Mouse (Mus musculus): ENCODE data around the gene Lrrk2.

Gene Lrrk2

DNA sequence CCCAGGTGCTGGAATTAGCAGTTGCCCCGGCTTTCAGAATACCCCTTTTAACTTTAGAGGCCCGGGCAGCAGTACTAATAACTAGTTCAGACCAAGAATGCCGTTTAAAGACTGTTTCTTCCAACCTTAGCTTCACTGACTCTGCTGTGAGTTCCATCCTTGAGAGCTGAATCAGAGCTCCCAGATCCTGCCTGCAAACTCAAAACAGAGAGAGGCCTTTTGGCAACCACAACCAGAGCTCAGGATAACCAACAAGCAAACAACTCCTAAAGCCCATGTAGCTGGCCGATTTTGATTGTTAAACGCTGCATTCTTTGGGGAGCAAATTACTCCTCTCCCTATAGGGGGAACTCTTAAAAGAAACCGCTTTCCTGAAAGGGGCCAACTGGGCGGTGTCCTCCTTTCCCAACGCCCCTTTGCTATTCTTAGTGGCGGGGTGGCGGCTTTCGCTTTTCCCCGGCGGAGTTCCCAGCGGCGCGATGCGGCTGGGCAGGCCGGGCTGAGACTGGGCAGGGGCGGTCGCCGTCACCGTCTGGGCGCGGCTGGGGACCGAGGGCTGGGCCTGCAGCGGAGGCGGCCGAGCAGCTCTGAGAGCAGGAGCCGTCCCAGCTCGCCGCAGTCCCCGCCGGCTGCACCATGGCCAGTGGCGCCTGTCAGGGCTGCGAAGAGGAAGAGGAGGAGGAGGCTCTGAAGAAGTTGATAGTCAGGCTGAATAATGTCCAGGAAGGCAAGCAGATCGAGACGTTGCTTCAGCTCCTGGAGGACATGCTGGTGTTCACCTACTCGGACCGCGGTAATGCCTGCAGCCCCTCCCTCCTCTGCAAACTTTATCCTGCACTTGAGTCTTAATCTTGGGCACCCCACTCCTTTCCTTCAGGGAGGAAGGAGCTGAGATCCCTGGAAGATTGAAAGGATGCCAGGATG is at the start of gene Lrrk2:
TSS of gene Lrrk2 (plus strand) at position 531 of the 924 bp plus-strand sequence.
- in situ Hi-C loops (cut with MboI, MseI) = no loop called here

DNA sequence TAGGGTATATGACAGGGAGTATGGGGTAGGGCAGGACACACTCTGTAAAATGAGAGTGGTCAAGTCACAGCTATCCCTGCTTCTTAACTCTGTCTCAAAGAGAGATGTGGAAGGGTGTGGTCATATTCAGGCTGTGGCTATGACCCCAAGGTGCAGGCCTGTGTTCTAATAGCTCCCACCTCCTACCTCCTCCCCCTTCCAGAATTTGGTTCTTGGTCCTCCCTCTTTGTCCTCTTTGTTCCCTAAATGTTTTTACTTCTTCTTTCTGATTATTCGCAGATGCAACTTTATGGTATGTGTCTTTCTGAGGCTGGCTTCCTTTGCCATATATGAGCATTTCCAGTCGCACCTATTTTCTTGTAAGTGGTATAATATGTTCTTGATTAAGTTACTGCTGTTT is 48.5 kb upstream of the Lrrk2 start:
- in situ Hi-C loops (cut with MboI, MseI) = no loop called here

DNA sequence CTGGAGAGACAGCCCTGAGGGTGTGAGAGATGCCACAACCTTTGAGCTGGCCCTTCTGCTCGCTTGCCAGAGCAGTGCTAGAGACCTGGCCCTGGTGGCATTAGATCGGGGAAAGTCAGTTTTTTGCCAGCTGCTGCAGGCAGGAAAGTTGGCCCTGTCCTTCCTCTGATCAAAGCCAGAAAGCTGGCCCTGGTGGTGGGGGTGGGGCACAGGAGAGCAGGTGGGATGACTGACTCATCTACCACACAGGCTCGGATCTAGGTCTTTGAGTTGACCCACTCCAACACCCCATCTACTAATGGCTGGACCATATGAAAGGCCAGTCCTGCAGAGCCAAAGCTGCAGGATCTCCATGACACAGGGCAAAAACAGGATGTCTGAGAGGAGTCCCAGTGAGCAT is 43.8 kb upstream of the Lrrk2 start:
- in situ Hi-C loops (cut with MboI, MseI) = no loop called here

DNA sequence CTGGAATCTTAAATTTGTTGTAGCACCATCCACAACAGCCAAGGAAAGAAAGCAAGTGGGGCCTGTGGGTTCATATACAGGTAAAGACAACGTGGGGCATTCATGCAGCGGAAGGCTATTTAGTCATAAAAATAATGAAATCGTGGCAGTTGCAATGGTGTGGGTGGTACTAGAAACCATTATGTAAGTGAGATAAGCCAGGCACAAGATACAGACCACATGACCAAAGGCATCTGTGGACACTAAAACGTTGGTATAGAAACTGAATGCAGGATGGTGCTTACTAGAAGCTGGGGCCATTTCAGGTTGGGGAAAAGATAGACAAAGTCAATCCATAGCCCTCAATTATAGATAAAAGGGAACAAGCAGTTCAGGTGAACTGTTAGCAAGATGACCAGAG is 40.5 kb upstream of the Lrrk2 start:
- in situ Hi-C loops (cut with MboI, MseI) = no loop called here

DNA sequence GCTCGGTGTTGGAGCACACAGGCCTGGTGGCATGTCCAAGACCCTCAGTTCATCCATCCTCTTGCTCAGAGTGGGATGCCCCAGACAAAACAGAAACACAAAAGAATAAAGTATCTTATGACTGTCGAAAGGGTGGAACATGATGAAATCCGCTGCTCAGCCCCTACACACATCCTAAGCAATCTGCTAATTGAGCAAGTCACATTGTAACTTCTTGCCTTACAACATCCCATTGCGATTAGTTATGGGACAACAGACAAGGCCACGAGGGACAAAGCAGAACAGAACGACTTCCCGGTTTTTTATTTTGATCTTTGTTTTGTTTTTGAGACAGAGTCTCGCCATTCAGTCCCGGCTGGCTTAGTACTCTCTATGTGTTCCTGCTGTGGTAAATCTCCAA is 39.9 kb upstream of the Lrrk2 start:
- in situ Hi-C loops (cut with MboI, MseI) = no loop called here

DNA sequence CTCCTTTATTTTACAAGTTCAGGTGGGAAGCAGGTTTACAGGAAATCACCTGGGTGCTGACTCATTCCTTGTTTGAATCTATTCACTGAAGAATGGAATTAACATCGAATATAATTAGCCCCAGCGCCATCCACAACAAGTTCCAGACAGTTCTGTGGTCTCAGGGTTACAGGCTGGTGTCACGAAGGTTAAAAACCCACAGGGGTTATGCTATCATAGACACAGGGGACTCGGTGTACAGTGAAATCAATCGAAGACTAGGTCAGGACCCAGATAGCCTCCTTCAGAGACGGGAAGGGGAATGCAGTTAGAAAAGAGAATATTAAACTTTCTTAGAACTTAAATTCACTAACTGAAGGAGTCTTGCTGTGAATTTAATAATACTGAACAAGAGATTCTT is 39.2 kb upstream of the Lrrk2 start:
- in situ Hi-C loops (cut with MboI, MseI) = no loop called here

DNA sequence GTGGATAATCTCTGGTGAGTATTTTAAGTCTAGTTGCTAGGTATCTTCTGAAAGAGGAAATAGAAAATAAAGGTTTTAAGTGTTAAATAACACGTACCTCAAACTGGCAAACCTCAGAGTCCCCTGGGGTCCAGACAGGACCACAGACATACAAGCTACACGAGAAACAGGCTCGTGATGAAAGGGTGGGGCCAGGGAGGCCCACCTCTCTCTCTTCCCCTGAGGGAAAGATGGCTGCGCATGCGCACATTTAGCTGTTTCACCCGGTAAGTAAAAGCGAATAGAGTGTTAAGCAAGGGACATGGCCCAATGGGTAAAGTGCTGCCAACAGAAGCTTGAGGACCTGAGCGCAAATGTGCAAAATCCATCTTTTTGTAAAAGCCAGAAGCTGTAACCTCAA is 38.7 kb upstream of the Lrrk2 start:
- in situ Hi-C loops (cut with MboI, MseI) = no loop called here

DNA sequence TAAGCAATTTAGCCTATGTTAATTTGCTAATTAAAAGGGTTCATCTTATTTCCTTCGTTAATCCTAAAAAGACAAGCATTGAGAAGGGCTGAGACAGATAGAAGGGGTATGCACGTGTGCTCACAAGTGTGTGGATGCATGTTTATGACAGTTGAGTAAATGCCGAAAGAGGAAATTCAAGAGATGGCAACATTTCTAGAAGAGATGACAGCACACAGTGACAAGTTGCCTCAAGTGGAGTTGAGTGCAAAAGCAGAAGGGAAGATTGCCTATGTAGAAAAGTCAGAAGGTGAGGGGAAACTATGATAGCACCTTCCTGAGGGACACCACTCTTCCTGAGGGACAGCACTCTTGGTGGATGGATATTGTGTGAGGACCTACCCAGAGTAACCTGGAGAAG is 31.3 kb upstream of the Lrrk2 start:
- in situ Hi-C loops (cut with MboI, MseI) = no loop called here

DNA sequence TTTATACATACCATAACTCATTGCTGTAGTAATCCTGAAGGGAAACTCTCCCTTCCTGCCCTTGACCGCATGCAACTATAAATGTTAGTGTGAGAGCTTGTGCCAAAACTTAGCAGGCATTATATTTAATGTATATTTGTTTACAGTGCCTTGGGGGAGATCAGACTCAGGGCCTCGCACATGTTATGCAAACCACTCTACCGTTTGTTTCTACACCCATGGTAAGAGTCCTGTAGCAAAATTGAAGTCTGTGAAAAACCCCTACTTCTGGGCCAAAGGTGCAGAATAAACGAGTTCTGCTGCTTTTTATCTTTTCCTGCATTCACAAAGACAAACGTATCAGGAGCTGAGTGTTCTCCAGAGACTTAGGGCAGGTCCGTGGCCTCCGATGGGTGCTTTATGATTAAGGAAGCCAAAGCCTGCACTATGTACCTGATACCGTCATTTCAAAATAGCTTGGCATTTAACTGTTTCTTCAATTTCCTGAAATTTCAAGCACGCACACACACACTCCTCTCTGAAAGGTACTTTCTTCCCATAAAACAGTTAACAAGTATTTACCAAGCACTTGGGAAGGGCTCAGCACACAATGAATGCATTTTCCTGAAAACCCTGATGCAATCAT is 30.2 kb upstream of the Lrrk2 start:
- in situ Hi-C loops (cut with MboI, MseI) = no loop called here

DNA sequence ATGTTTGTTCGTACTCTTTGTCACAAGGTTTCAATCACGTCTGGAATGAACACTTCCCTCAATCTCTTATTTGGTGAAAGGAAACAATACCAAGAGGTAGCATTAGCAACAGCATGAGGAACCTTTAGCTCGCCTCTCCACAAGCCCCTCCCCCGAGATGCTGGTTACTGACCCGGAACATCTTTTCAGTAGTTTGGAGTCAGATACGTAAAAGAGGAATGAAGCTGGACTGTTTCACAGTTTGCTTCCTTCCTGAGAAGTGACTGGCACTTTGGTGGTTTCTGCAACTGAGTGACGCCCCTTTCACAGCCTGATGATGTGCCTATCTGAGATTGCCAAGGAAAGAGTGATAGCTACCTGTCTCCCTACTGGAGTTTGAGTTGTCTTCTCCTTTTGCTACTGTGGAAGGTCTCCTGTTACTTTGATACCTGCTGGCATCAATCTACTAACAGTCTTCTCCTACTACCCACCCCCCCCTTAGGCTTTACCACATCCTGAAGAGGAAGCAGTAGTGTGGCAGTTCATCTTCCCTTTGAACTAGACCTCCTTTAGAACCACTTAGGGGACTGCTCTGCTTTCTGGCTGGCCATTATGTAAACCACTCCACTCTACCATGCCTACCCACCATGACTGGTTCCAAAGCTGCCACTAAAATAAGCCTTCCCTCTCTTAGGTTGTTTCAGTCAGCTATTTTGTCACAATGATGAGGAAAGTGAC is 29.2 kb upstream of the Lrrk2 start:
- in situ Hi-C loops (cut with MboI, MseI) = no loop called here

DNA sequence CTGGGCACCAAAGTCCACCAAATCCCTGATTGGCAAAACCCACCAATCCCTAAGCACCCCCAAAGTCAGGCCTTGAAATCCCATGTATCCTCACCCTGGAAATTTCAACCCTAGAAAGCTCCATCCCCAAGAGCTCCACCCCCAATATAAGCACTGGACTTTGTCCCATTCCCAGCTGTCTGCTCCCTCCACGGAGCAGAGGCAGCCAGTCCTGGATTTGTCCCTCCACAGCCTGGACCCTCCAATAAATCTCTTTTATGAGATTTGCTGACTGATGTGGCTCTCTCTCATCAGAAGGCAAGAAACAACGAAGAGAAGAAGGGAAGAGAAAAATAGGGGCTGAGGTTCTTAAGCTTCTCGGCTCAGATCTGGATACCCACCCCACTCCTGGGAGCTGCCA is 22.7 kb upstream of the Lrrk2 start:
- in situ Hi-C loops (cut with MboI, MseI) = no loop called here

DNA sequence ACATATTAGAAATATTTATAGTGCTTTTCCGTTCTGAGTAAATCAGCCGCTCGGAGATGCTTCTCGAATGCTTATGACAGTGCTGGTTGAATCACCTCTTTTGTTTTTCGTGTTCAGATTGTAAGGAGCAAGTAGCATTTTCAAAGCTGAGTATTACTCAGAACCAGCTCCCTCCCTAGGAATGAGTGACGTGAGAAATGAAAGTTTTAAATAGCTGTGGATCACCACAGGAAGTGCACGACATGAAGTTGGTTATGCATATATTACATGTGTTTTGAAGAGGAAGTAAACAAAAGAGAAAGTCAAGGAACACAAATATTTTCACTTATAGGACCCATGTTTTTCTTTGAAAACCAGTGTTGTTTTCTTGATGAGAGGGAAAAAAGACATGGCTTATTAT is 21.5 kb upstream of the Lrrk2 start:
- in situ Hi-C loops (cut with MboI, MseI) = no loop called here

DNA sequence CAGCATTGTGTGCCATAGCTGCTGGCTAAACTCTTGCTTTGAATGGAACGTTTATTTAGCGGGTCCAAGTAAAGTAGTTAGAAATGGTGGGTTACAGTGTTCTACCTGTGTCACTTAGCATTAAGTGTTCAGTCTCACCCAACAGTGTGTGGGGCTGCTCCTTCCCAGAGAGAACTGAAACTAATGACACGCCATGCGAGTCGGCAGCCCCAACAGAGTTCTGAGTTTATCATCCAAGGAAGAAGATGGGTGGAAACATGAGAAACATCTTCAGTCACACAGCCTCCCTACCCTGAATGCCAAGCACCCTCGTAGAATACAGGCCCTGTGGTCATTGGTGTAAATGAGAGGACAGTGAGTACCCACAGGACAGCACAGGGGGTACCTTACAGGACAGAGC is 14.7 kb upstream of the Lrrk2 start:
- in situ Hi-C loops (cut with MboI, MseI) = no loop called here

DNA sequence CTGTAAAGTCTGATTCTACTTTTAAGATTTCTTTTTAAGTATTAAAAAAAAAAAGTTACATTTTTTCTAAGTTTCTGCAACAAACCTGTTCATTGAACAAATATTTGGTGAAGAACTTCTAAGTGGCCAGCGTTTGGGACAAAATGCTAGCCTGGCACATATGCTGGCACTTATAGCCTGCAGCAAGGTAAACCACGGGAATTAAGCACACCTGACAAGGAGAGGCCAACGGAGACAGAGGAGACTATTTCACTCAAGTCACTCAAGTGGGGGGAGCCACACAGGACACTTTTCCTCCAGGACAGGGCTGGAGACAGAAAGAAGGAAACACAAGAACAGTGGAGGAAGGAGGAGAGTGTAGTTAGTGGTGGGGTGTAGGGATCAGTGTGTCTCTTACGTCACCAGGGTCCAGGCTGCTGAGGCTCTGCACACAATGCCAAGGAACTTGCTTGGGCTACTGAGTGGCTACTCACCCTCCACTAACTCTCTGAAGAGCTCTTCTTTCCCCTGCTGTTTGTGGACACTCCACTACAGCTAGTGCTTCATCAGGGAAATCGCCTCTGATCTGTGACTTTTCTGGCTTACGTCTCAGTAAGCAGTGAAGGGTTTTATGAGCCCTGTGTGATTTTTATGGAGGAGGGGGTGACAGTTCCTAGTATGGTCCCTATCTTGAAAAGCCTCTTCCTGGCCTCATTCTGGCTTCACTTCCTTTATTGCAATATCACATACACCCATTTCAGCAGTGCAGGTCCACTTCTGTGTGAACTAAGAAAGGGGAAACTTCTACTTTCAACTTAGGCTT is 12.5 kb upstream of the Lrrk2 start:
- in situ Hi-C loops (cut with MboI, MseI) = no loop called here

DNA sequence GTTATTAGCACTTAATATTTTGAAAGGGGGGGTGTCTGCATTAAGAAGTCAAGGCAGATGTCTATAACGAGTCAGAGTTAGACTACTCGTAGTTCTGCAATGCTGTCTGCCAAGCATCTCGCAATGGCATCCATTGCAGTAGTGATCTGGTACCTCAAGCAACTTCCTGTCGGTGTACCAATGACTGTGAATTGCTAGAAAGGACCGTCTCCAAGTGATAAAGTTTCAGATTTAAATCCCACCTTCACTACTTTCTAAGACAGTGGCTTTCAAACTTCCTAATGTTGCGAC is 12.0 kb upstream of the Lrrk2 start:
- in situ Hi-C loops (cut with MboI, MseI) = no loop called here

DNA sequence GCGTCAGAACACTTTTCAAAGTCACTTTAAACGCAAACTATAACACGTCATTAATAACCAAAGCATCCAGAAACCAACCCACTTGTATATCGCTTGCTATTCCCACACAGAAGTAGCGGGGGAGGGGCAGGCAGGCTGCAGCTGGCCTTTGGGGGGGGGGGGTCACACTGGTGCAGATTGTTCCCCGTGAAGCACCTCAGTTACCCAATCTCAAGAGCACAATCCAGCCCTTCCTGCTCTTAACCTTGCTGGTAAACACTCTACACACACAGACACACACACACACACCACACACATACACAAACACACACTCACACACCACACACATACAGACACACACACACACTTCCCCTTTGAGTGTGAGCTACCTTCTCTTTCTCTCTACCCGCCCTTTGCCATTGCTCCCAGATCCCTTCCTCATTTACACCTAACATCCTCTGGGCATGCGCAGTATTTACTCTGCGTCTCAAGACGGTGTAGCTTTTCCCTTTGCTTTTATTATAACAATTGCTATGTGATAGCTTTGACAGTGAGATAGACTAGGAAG is 8.3 kb upstream of the Lrrk2 start:
- in situ Hi-C loops (cut with MboI, MseI) = no loop called here

DNA sequence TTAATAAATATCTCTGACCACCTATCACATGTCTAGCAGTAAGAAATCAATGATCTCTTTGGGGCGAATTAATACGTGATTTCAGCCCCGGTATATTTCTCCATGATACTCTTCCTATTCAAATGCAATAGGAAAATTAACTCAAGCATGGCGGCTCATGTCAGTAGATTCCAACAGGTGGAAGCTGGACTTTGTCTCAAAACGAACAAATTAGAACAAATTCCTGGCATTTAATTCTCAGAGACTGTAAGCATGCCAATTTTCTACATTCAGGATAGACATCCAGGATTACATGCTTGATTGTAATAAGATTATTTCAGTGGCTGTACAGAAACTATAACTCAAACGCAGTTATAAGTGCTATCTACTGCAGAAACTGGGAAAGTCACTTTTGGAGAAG is 7.4 kb upstream of the Lrrk2 start:
- in situ Hi-C loops (cut with MboI, MseI) = no loop called here

DNA sequence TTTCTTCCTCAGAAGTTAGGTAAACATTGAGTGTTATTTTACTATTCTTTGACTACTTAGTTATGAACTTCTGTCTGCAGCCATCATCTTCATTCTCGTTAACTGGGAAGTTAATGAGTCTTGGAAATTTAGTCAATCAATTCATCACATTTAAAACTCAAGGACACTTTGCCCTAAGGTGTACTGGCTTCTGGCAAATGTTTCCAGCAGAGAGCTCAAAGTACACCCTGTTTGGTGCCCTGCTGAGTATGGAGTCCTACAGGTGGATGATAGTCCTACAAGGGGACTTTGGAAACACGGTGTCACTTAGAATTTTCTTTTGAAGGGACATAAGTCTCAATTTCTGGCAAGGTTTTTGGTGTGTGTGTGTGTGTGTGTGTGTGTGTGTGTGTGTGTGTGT is 1.8 kb upstream of the Lrrk2 start:
- in situ Hi-C loops (cut with MboI, MseI) = no loop called here

DNA sequence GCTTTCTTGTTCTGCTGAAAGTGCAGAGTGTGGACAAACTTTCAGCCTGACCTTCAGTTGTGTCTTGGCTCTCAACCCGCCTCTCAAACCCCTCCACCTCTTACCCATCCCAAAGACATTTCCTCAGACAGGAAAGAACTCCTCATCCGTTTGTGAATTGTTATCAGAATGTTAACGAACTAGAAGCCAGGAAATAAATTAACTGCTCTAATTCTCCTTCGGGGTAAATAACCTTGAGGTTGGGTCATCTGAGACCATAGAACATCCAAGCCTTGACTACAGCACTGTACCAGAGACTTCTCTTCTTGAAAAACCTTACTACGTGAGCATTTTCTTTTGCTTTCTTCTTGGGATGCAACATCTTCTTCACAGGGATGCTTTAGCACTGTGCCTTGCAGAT is 988 bp upstream of the Lrrk2 start:
- in situ Hi-C loops (cut with MboI, MseI) = no loop called here

DNA sequence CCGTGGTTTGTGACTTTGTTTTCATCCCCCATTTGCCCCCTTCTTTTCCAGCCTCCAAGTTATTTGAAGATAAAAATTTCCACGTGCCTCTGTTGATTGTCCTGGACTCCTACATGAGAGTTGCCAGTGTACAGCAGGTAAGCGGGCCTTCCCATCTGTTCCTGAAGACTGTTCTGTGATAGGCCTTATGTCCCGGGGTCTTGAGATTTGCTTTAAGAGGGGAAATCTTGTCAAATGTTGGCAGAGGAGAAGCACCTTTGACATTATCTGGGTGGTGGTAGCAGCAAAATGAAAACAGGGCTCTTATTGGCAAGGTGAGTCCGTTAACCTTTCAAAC is 562 bp downstream of the Lrrk2 start:
- in situ Hi-C loops (cut with MboI, MseI) = no loop called here

DNA sequence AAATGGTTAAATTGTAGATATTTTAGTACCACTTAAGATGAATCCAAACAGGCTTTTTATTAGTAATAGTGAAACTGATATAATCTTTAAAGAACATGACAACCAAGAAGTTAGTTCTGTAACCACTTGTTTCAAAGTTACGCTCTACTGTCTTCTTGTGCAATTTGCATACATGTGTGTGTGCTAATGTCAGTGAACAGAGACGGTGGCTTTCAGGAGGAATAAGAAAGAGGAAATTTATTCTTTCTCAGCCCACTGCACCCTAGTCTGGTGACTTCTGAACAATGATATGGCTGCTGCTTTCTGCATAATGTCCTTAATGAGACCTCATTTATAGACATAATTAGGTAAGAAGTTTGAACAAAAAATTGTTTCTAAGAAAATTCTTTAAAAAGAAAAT is 7.1 kb downstream of the Lrrk2 start:
- in situ Hi-C loops (cut with MboI, MseI) = no loop called here
